In genomic region chr6:45059556-45060471, GRCm38 (mm10) we compare ENCODE assay signal across 7 mouse cellular contexts. TPM values are rescaled to one million over a fixed set of nuclear protein-coding genes. Genes with fewer than 3 reads are reported as not detected.
A peak's percentile ranks its signal among the peaks of the same experiment; 100 is the strongest.
DNase-seq lines count a peak whose midpoint lies in the region; ATAC-seq lines count a peak whose summit lies in the region.

No protein-coding gene starts in this region.

- peaks cover 6% of the 10 kb centered on the region for H3K4me1 ChIP-seq in forebrain, embryonic 15.5 days
- H3K4me1 ChIP-seq in neural tube, embryonic 12.5 days = no peaks in the 10 kb centered on the region

- peak overlapping the region; percentile 70 for H3K9ac ChIP-seq in forebrain, embryonic 15.5 days (replicated peaks)
- peak overlapping the region; percentile 48 for H3K9ac ChIP-seq in neural tube, embryonic 12.5 days

- H3K27ac ChIP-seq in forebrain, embryonic 15.5 days (replicated peaks) = peak overlapping the region; percentile 72
- peak overlapping the region; percentile 20; the same call in 1 of the 2 replicates for H3K27ac ChIP-seq in neural tube, embryonic 12.5 days

- H3K4me2 ChIP-seq in forebrain, embryonic 15.5 days (replicated peaks) = peak overlapping the region; percentile 55
- H3K4me2 ChIP-seq in neural tube, embryonic 12.5 days (replicated peaks) = peak overlapping the region; percentile 66

- peak overlapping the region; percentile 60 for H3K4me3 ChIP-seq in forebrain, embryonic 15.5 days
- H3K4me3 ChIP-seq in neural tube, embryonic 12.5 days = peak overlapping the region; percentile 45

- H3K27me3 ChIP-seq in forebrain, embryonic 15.5 days = no peaks in the 10 kb centered on the region
- no peaks in the 10 kb centered on the region for H3K27me3 ChIP-seq in neural tube, embryonic 12.5 days (replicated peaks)

- under 1% methylated on average over 37 of the region's 37 CpGs for whole genome bisulfite sequencing in forebrain, embryonic 15.5 days
- 2% methylated on average over 37 of the region's 37 CpGs for WGBS in neural tube, embryonic 12.5 days

- H3K36me3 ChIP-seq in forebrain, embryonic 15.5 days = no peaks in the 10 kb centered on the region
- no peaks in the 10 kb centered on the region for H3K36me3 ChIP-seq in neural tube, embryonic 12.5 days

- H3K9me3 ChIP-seq in forebrain, embryonic 15.5 days = no peaks in the 10 kb centered on the region
- H3K9me3 ChIP-seq in neural tube, embryonic 12.5 days = no peaks in the 10 kb centered on the region

- peak; percentile 39 for DNase-seq in WW6 (ENCODE audit: low read depth, low spot score)
- DNase-seq in cerebellum, adult 11-12 months = peak; percentile 85
- DNase-seq in layer of hippocampus, postnatal 36 days = peak; percentile 62 to 67
- no peak for DNase-seq in spleen, adult 12 weeks (ENCODE audit: low spot score)

- ATAC-seq in forebrain, embryonic 15.5 days (replicated peaks) = peak; percentile 96
- peak; percentile 93 for ATAC-seq in neural tube, embryonic 12.5 days (ENCODE audit: low FRiP score, low read depth)
- no peak for ATAC-seq in erythroid progenitor cell, adult 5-6 weeks (replicated peaks; ENCODE audit: low FRiP score, poor library complexity, severe bottlenecking)

RNA-seq across cellular contexts. Expression of gene Cntnap2, which starts 0.7 kb away (rescaled TPM):
- 64.6 and 67.0 TPM in 2 replicates for polyA plus RNA-seq in forebrain, embryonic 15.5 days (2015; fragmentation: Nextera tagmentation; extraction: Ambion mirVana)
- total RNA-seq in layer of hippocampus, postnatal 36 days (2021) = 100 to 1,000 TPM; 121 to 130 TPM
- polyA plus RNA-seq in neural tube, embryonic 12.5 days (2016; fragmentation: Nextera tagmentation; extraction: Ambion mirVana) = 27.2 and 33.4 TPM in 2 replicates
- not detected in 2 replicates for total RNA-seq in erythroid progenitor cell, adult 5-6 weeks (2015; ENCODE audit: low replicate concordance)
- total RNA-seq in erythroid progenitor cell, adult 5-6 weeks (2017; ENCODE audit: low replicate concordance) = not detected in 2 replicates

Comparison
In these comparisons a context has a peak if more than half of its experiments do, and no peak if none do; other contexts are left out.
1. RNA of gene Cntnap2, which starts 0.7 kb away (total RNA-seq): 121 to 130 TPM in layer of hippocampus, postnatal 36 days; not detected in erythroid progenitor cell, adult 5-6 weeks; every median in the first group is over 100 times any median in the second.